Mouse (Mus musculus) liver, embryonic 14.5 days (tissue): ENCODE results near the gene Tmub2.

Source experiments
- CTCF ChIP-seq: IDR thresholded peaks from 2 replicates; pipeline ENCODE4 v1.5.1; 2016; ENCODE audit warnings: antibody characterized with exemption, low read depth, control low read depth
- EP300 ChIP-seq: IDR thresholded peaks from 2 replicates; pipeline ENCODE4 v1.6.1; 2016; ENCODE audit warnings: antibody characterized with exemption, low read depth

- TF ChIP-seq CTCF (no peak), EP300 (no peak)
Observed at GRCm38 (mm10) chr11:102288913-102289312, 4.2 kb downstream of the Tmub2 start.
